Mouse (Mus musculus) hindbrain, embryonic 13.5 days (tissue): ENCODE measurements around the gene Slc10a1. TPM values are rescaled to one million over a fixed set of nuclear protein-coding genes. Genes with fewer than 3 reads are reported as not detected.
"Not testable (repeated sequence)": the region's sequence is repeated elsewhere in the genome, so short reads cannot be mapped to it uniquely, and the experiment has no call there.

ENCODE experiments used
- ATAC-seq: fragments of 200-750 bp; cut with Nextera tagmentation; 2 replicates; pipeline ENCODE4 v1.8.0; 2017; ENCODE audit warnings: moderate TSS enrichment; ENCODE audit not compliant: low FRiP score
- H3K27ac ChIP-seq: fragments of 300-500 bp; sonication (generic); 2 replicates; pipeline ENCODE4 v1.5.1; 2015; ENCODE audit warnings: inconsistent platforms, mild to moderate bottlenecking, moderate library complexity
- H3K27me3 ChIP-seq: fragments of 300-500 bp; sonication (generic); 2 replicates; pipeline ENCODE4 v1.6.1; 2015; ENCODE audit warnings: mild to moderate bottlenecking, inconsistent platforms
- H3K36me3 ChIP-seq: fragments of 300-500 bp; sonication (generic); 2 replicates; pipeline ENCODE4 v1.6.1; 2015; ENCODE audit warnings: mild to moderate bottlenecking, inconsistent platforms
- H3K4me1 ChIP-seq: fragments of 300-500 bp; sonication (generic); replicated peaks from 2 replicates; pipeline ENCODE4 v1.6.1; 2015; ENCODE audit warnings: inconsistent platforms
- H3K4me2 ChIP-seq: fragments of 300-500 bp; sonication (generic); 2 replicates; pipeline ENCODE4 v1.6.1; 2015; ENCODE audit warnings: inconsistent platforms, mild to moderate bottlenecking, moderate library complexity
- H3K4me3 ChIP-seq: fragments of 300-500 bp; sonication (generic); 2 replicates; pipeline ENCODE4 v1.5.1; 2015; ENCODE audit warnings: mild to moderate bottlenecking, inconsistent platforms
- H3K9ac ChIP-seq: fragments of 300-500 bp; sonication (generic); 2 replicates; pipeline ENCODE4 v1.6.1; 2015; ENCODE audit warnings: mild to moderate bottlenecking, inconsistent platforms
- H3K9me3 ChIP-seq: fragments of 300-500 bp; sonication (generic); 2 replicates; pipeline ENCODE4 v1.6.1; 2016; ENCODE audit warnings: inconsistent platforms
- WGBS: fragments of 180-500 bp; shearing (Covaris S2); methylation state at CpG from one replicate; pipeline ENCODE4 v1.1.7; 2015; 5-methylcytosine and 5-hydroxymethylcytosine counted together
- polyA plus RNA-seq: library from polyadenylated mRNA; unstranded; fragments of >200 nt; fragmentation: Nextera tagmentation; extraction: Ambion mirVana; gene quantifications from 2 replicates; pipeline ENCODE4 v1.2.1, GENCODE M21; 2015

The Slc10a1 gene
- polyA plus RNA-seq, 1 experiment from 2014 or later: 0.21 TPM

DNA sequence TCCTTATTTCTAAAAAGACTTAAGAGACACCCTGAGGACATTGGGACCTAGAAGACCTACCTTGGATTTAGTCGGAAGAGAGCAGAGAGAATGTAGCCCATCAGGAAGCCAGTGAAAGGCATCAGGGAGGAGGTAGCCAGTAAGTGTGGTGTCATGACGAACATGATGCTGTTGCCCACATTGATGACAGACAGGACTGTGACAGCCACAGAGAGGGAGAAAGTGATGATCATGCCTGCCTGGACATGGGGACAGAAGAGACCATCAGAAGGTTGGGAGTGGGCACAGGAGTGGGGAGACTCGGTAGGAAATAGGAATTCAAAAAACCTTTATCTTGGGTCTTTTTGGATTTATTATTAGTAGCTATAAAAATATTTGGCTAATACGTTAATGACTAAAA, 10.5 kb downstream of the Slc10a1 start:
- Histone ChIP-seq H3K4me1 (0 out of 2 replicates have a peak, but pooled peaks cover 5% of the 10 kb centered on the region), H3K27me3 (no peaks in the 10 kb centered on the region), H3K9ac (no peak overlapping the region), H3K9me3 (no peaks in the 10 kb centered on the region), H3K4me2 (no peak overlapping the region), H3K36me3 (peaks cover 67% of the 10 kb centered on the region), H3K27ac (no peak overlapping the region), H3K4me3 (no peak overlapping the region)
- no peak for ATAC-seq
- WGBS: 92% methylated on average over 4 of the region's 4 CpGs

DNA sequence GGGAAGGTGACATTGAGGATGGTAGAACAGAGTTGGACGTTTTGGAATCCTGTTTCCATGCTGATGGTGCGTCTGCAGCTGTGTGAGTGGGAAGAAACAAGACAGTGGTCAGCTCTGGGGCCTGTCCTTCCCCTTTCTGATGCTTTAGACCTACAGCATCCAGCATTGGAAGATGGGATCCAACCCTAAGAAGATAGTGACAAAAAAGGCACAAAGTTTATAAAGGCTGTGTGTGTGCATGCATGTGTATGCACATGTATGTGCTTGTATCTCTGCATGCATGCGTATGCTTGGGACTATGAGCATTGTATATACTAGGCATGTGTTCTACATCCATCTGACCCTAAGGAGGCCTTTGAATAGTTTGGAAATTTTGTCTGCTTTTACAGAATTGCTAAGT, 12.5 kb downstream of the Slc10a1 start:
- 90% methylated on average over 3 of the region's 3 CpGs for WGBS
- H3K27ac ChIP-seq: no peak overlapping the region
- no peaks in the 10 kb centered on the region for H3K9me3 ChIP-seq
- no peak overlapping the region for H3K9ac ChIP-seq
- no peak overlapping the region for H3K4me2 ChIP-seq
- H3K36me3 ChIP-seq: peaks cover 84% of the 10 kb centered on the region
- H3K4me3 ChIP-seq: no peak overlapping the region
- H3K4me1 ChIP-seq: 0 out of 2 replicates have a peak, but pooled peaks cover 5% of the 10 kb centered on the region
- no peaks in the 10 kb centered on the region for H3K27me3 ChIP-seq
- ATAC-seq: no peak

DNA sequence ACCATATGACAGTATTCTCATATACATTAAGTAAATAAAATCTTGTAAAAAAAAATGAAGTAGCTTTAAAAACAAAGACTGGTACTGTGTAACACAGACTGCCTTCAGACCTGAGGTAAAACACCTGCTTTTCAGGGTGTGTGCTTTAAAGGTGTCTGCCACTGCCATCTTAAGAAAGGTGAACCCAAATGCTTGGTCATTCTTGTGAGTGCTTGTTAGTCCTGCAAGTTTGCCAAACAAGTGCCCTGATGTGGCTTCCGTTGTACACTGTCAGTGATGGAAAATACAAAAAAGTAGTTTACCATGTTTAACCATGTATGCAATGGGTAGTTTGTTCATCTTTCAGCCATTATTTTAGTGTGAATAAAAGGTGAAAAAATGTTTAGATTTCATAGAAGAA, 16.0 kb downstream of the Slc10a1 start:
- H3K27ac ChIP-seq: no peak overlapping the region
- H3K27me3 ChIP-seq: no peaks in the 10 kb centered on the region
- WGBS: 98% methylated on average over 1 of the region's 1 CpGs
- no peak overlapping the region for H3K4me2 ChIP-seq
- H3K9me3 ChIP-seq: no peaks in the 10 kb centered on the region
- H3K4me3 ChIP-seq: no peak overlapping the region
- H3K36me3 ChIP-seq: peaks cover 84% of the 10 kb centered on the region
- H3K4me1 ChIP-seq: 0 out of 2 replicates have a peak, but pooled peaks cover 17% of the 10 kb centered on the region
- H3K9ac ChIP-seq: no peak overlapping the region
- no peak for ATAC-seq

DNA sequence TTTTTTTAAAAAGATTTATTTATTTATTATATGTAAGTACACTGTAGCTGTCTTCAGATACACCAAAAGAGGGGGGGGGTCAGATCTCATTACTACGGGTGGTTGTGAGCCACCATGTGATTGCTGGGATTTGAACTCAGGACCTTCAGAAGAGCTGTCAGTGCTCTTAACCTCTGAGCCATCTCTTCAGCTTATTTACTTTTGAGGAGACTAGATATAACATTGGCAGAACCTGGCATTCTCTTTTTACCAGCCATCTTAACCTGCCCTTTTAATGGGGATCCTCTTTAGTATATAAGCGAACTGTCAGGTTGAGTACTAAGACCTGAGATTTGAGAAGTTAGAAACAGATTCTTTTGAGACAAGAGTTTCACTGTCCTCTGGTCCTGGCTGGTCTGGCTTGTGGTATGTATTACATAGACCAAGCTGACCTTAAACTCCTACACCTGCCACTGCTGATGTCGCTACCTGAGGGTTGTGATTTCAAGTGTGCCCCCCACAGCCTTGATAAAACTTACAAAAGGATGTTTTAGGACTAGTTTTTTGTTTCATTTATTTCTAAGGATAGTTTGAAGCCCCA, 16.8 kb downstream of the Slc10a1 start:
- Histone ChIP-seq H3K9ac (no peak overlapping the region), H3K4me3 (no peak overlapping the region), H3K9me3 (no peaks in the 10 kb centered on the region), H3K4me2 (no peak overlapping the region), H3K27me3 (no peaks in the 10 kb centered on the region), H3K36me3 (peaks cover 82% of the 10 kb centered on the region), H3K4me1 (peaks cover 25% of the 10 kb centered on the region), H3K27ac (no peak overlapping the region)
- no peak for ATAC-seq
- WGBS: 94% methylated on average over 3 of the region's 3 CpGs

GRCm38 (mm10) chr12:80949603-80950002, 18.9 kb downstream of the Slc10a1 start:
- 97% methylated on average over 16 of the region's 16 CpGs for WGBS
- Histone ChIP-seq H3K4me1 (peaks cover 30% of the 10 kb centered on the region), H3K36me3 (peaks cover 61% of the 10 kb centered on the region)
- H3K9ac ChIP-seq, H3K4me3 ChIP-seq, H3K27me3 ChIP-seq, H3K4me2 ChIP-seq, H3K9me3 ChIP-seq, ATAC-seq, H3K27ac ChIP-seq: not testable (repeated sequence)

DNA sequence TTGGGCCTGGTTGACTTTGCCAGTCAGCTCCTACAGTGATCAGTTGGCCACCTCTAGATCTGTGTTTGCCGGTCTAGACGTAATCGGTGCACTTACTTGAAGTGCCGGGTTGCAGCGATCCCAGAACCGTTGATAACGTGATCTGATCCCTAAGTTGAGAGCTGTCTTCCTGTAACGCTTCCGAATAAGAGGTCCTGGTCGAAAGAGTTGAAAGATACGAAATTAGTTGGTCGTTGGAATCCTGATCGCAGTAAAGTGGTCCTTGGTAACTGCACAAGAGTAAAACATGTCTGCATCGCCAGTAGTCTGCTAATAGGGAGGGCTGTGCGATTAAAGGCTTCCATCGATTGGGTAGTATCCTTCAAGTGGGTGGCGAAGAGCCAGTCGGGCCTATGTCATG, 20.3 kb downstream of the Slc10a1 start:
- Histone ChIP-seq H3K27me3 (no peaks in the 10 kb centered on the region), H3K4me3 (no peak overlapping the region), H3K36me3 (peaks cover 47% of the 10 kb centered on the region), H3K4me2 (no peak overlapping the region), H3K4me1 (peaks cover 27% of the 10 kb centered on the region), H3K9ac (no peak overlapping the region), H3K27ac (no peak overlapping the region), H3K9me3 (no peaks in the 10 kb centered on the region)
- ATAC-seq: no peak
- WGBS: 94% methylated on average over 18 of the region's 18 CpGs

DNA sequence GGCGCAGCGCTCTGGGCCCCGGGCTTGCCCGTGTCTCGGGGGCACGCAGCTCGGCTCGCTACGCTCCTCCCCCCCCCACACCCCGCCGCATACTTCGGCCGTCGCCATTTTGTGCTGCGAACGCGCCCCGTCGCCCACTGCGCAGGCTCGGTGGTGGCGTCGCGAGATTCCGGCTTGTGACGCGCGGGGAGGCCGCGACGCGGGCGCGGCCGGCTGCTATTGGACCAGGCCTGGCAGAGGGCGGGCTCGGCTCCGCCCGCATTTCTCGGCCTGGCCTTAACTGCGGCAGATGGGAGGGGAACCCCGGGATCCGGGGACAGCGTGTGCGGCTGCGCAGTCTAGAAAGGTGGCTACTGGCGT, 22.5 kb downstream of the Slc10a1 start:
- Histone ChIP-seq H3K4me3 (peak overlapping the region; percentile 71), H3K9ac (peak overlapping the region; percentile 85), H3K27ac (peak overlapping the region; percentile 95), H3K27me3 (no peaks in the 10 kb centered on the region), H3K4me2 (peak overlapping the region; percentile 68), H3K4me1 (peaks cover 26% of the 10 kb centered on the region), H3K9me3 (no peaks in the 10 kb centered on the region), H3K36me3 (peaks cover 29% of the 10 kb centered on the region)
- WGBS: under 1% methylated on average over 47 of the region's 47 CpGs
- ATAC-seq: peak; percentile 98

DNA sequence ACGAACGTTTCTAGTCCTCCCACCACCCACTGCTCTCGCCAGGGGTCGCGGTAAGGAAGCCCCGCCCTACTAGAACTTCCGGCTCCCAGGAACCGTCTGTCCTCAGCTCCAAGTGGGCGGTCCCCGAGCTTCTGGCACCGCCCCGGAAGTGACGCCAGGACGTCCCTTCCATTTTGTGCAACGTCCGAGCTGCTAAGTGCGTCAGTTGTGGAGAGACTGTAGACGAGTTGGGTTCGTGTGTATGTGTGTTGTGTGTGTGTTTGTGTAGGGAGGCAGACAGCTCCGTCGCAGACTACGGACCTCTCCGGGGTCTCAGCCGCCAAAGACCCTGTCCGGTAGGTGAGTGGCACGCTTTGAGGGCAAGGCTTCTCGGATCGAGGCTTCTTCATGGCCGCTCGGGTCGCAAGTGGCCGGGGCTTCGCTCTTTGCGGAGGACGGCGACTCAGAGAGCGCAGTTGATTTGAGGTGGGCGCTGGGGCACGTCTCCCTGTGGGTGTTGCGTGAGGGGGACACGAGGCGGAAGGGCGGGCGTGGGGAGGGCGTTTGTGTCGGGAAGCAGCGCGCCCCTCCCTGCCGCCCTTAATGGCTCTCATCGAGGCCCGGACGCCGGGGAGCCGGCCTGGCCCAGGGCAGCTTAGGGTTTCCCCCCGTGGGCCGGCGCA, 23.0 kb downstream of the Slc10a1 start, which contains the start of gene Srsf5:
Gene Srsf5, plus strand, starts transcription at position 171 of the 662 bp plus-strand sequence.
- peak; percentile 94 for ATAC-seq
- H3K27ac ChIP-seq: peak within 1 kb of the TSS; percentile 95
- WGBS: 0% methylated on average over 53 of the region's 57 CpGs

DNA sequence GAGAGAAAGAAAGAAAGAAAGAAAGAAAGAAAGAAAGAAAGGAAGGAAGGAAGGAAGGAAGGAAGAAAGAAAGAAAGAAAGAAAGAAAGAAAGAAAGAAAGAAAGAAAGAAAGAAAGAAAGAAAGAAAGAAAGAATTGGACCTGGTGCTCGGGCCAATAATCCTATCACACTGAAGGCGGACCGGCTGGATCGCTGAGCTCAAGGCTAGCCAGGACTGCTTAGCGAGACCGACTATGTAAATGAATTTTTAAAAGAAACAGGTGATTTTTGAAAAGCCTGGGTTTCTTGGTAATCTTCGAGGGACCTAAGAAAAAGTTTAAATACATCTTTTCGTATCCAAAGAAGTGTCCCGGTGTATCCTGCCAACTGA, 23.6 kb downstream of the Slc10a1 start:
- Histone ChIP-seq H3K4me1 (peaks cover 24% of the 10 kb centered on the region), H3K36me3 (peaks cover 24% of the 10 kb centered on the region), H3K4me2 (peak overlapping the region; percentile 50), H3K9ac (peak overlapping the region; percentile 56), H3K4me3 (peak overlapping the region; percentile 71), H3K27ac (peak overlapping the region; percentile 95; the same call in 1 of the 2 replicates)
- ATAC-seq: peak; percentile 44
- not testable (repeated sequence) for H3K9me3 ChIP-seq, H3K27me3 ChIP-seq
- WGBS: under 1% methylated on average over 9 of the region's 9 CpGs

More for the DNA sequence above, 23.0 kb downstream of the Slc10a1 start, which contains the start of gene Srsf5:
- H3K4me3 ChIP-seq: peak within 1 kb of the TSS; percentile 71
- H3K4me1 ChIP-seq: peaks cover 24% of the 10 kb centered on the region
- H3K9me3 ChIP-seq: no peaks in the 10 kb centered on the region
- H3K9ac ChIP-seq: peak within 1 kb of the TSS; percentile 85
- H3K4me2 ChIP-seq: peak within 1 kb of the TSS; percentile 68
- no peaks in the 10 kb centered on the region for H3K27me3 ChIP-seq
- peaks cover 24% of the 10 kb centered on the region for H3K36me3 ChIP-seq

DNA sequence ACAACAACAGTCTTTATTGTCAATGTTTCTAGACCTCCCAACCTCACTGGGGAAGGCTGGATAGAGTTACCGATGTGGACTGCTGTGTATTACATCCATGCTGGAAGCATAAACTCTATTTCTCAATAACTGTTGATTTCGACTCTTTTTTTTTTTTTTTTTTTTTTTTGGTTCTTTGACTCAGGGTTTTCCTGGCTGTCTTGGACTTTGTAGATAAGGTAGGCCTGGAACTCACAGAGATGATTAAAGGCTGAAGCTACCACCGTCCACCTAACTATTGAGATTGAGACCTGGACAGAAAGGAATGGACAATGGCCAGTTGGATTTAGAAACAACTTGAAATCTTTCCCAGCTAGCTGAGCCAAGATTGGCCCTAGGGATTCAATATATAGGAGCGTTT, 24.3 kb downstream of the Slc10a1 start:
- Histone ChIP-seq H3K4me2 (peak overlapping the region; percentile 50), H3K4me1 (peaks cover 24% of the 10 kb centered on the region), H3K36me3 (peaks cover 18% of the 10 kb centered on the region), H3K27ac (no peak overlapping the region), H3K9me3 (no peaks in the 10 kb centered on the region), H3K27me3 (no peaks in the 10 kb centered on the region), H3K4me3 (no peak overlapping the region), H3K9ac (no peak overlapping the region)
- ATAC-seq: no peak
- WGBS: 93% methylated on average over 4 of the region's 4 CpGs

DNA sequence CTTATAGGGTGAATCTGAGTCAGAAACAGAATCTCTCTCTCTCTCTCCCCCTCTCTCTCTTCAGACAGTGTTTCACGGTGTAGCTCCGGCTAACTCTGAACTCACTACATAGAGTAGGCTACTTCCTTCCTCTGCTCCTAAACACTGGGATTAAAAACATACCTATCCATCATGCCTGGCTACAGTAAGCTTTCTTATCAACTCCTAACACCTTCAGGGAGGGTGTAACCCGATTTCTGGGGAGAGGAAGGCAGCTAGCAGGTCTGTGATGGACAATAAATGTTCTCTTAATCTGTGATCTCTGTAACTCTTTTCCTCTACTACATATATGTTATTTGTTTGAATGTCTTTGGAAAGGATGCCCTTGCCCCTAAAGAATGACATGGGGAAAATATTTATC, 25.1 kb downstream of the Slc10a1 start:
- Histone ChIP-seq H3K27ac (no peak overlapping the region), H3K4me2 (no peak overlapping the region), H3K4me3 (no peak overlapping the region), H3K27me3 (no peaks in the 10 kb centered on the region), H3K4me1 (peaks cover 20% of the 10 kb centered on the region), H3K9me3 (no peaks in the 10 kb centered on the region), H3K36me3 (peaks cover 12% of the 10 kb centered on the region), H3K9ac (no peak overlapping the region)
- no peak for ATAC-seq
- 77% methylated on average over 3 of the region's 3 CpGs for WGBS

GRCm38 (mm10) chr12:80941886-80942285, 26.6 kb downstream of the Slc10a1 start:
- 95% methylated on average over 3 of the region's 3 CpGs for WGBS

GRCm38 (mm10) chr12:80939165-80939564, 29.3 kb downstream of the Slc10a1 start:
- no peak overlapping the region for H3K4me3 ChIP-seq
- no peaks in the 10 kb centered on the region for H3K36me3 ChIP-seq
- no peak for ATAC-seq
- no peak overlapping the region for H3K27ac ChIP-seq
- 80% methylated on average over 4 of the region's 4 CpGs for WGBS
- no peak overlapping the region for H3K4me2 ChIP-seq
- no peaks in the 10 kb centered on the region for H3K27me3 ChIP-seq
- H3K4me1 ChIP-seq: no peaks in the 10 kb centered on the region
- no peaks in the 10 kb centered on the region for H3K9me3 ChIP-seq
- H3K9ac ChIP-seq: peak overlapping the region; percentile 25; the same call in 1 of the 2 replicates

More at GRCm38 (mm10) chr12:80941886-80942285, 26.6 kb downstream of the Slc10a1 start:
- ATAC-seq: no peak
- Histone ChIP-seq H3K4me1 (peaks cover 8% of the 10 kb centered on the region), H3K27me3 (no peaks in the 10 kb centered on the region), H3K9me3 (no peaks in the 10 kb centered on the region), H3K4me2 (no peak overlapping the region), H3K4me3 (no peak overlapping the region), H3K9ac (no peak overlapping the region), H3K36me3 (no peaks in the 10 kb centered on the region; the same call in 1 of the 2 replicates), H3K27ac (no peak overlapping the region)
